Mouse (Mus musculus): ENCODE results near the gene Dus2. TPM values are rescaled to one million over a fixed set of nuclear protein-coding genes. Genes with fewer than 3 reads are reported as not detected.

Dus2 gene
- 20.5 and 23.3 TPM in 2 replicates for polyA plus RNA-seq (2015; fragmentation: Nextera tagmentation; extraction: Ambion mirVana)

- Histone ChIP-seq H3K36me3 (no peaks in the 10 kb centered on the region), H3K9ac (peak within 1 kb of the TSS; percentile 26; the same call in 1 of the 2 replicates), H3K4me3 (replicated peaks) (peak within 1 kb of the TSS; percentile 19; the same call in 1 of the 2 replicates), H3K9me3 (replicated peaks) (no peaks in the 10 kb centered on the region), H3K4me2 (peak within 1 kb of the TSS; percentile 45), H3K27ac (no peak within 1 kb of the TSS), H3K4me1 (peaks cover 7% of the 10 kb centered on the region; the same call in 1 of the 2 replicates), H3K27me3 (no peaks in the 10 kb centered on the region)
- WGBS, result 8% methylated on average over 15 of the region's 15 CpGs
- ATAC-seq (replicated peaks; ENCODE audit: low FRiP score), result peak; percentile 67; the same call in 1 of the 2 replicates
These were observed at the start of gene Dus2 for GRCm38 (mm10) chr8:105990856-105991387. Gene Dus2 (plus strand): TSS chr8:105991337.

- 95% methylated on average over 11 of the region's 11 CpGs for WGBS
- H3K27me3 ChIP-seq, result no peaks in the 10 kb centered on the region
- no peak overlapping the region for H3K9ac ChIP-seq
- no peaks in the 10 kb centered on the region for H3K9me3 ChIP-seq (replicated peaks)
- peaks cover 10% of the 10 kb centered on the region for H3K4me1 ChIP-seq
- ATAC-seq (replicated peaks; ENCODE audit: low FRiP score), result no peak
- no peak overlapping the region for H3K4me3 ChIP-seq (replicated peaks)
- H3K4me2 ChIP-seq, result no peak overlapping the region
- peaks cover 51% of the 10 kb centered on the region for H3K36me3 ChIP-seq
- H3K27ac ChIP-seq, result no peak overlapping the region
These were observed 49.1 kb upstream of the Dus2 start for GRCm38 (mm10) chr8:105942026-105942425.

- no peak overlapping the region for H3K9ac ChIP-seq
- no peaks in the 10 kb centered on the region for H3K9me3 ChIP-seq (replicated peaks)
- peaks cover 10% of the 10 kb centered on the region for H3K4me1 ChIP-seq
- H3K4me3 ChIP-seq (replicated peaks), result no peak overlapping the region
- H3K4me2 ChIP-seq, result no peak overlapping the region
- no peak for ATAC-seq (replicated peaks; ENCODE audit: low FRiP score)
- WGBS, result 89% methylated on average over 5 of the region's 5 CpGs
- H3K36me3 ChIP-seq, result peaks cover 56% of the 10 kb centered on the region
- no peak overlapping the region for H3K27ac ChIP-seq
- no peaks in the 10 kb centered on the region for H3K27me3 ChIP-seq
These were observed 48.6 kb upstream of the Dus2 start for GRCm38 (mm10) chr8:105942542-105942941.

- H3K27me3 ChIP-seq, result no peaks in the 10 kb centered on the region
- H3K4me2 ChIP-seq, result no peak within 1 kb of the TSS
- H3K36me3 ChIP-seq, result peaks cover 64% of the 10 kb centered on the region
- no peaks in the 10 kb centered on the region for H3K9me3 ChIP-seq (replicated peaks)
- no peak within 1 kb of the TSS for H3K9ac ChIP-seq
- peaks cover 4% of the 10 kb centered on the region for H3K4me1 ChIP-seq
- no peak within 1 kb of the TSS for H3K27ac ChIP-seq
- H3K4me3 ChIP-seq (replicated peaks), result no peak within 1 kb of the TSS
- 0 out of 2 replicates have a peak, but pooled peaks have one; percentile 20 for ATAC-seq (replicated peaks; ENCODE audit: low FRiP score)
- WGBS, result 88% methylated on average over 8 of the region's 8 CpGs
These were observed 47.8 kb upstream of the Dus2 start, which contains the start of gene Lcat for GRCm38 (mm10) chr8:105943321-105943739. Gene Lcat (minus strand): TSS chr8:105943382.

GRCm38 (mm10) chr8:105949350-105949749 lies 41.8 kb upstream of the Dus2 start:
- Histone ChIP-seq H3K9me3 (replicated peaks) (no peaks in the 10 kb centered on the region), H3K27me3 (no peaks in the 10 kb centered on the region), H3K4me2 (no peak overlapping the region), H3K4me1 (peaks cover 25% of the 10 kb centered on the region), H3K27ac (no peak overlapping the region), H3K4me3 (replicated peaks) (no peak overlapping the region), H3K9ac (no peak overlapping the region), H3K36me3 (peaks cover 91% of the 10 kb centered on the region)
- ATAC-seq (replicated peaks; ENCODE audit: low FRiP score), result no peak
- WGBS, result 72% methylated on average over 10 of the region's 10 CpGs

GRCm38 (mm10) chr8:105951057-105951659 lies 40.0 kb upstream of the Dus2 start:
- WGBS, result 44% methylated on average over 7 of the region's 7 CpGs
- Histone ChIP-seq H3K36me3 (peaks cover 90% of the 10 kb centered on the region), H3K4me3 (replicated peaks) (no peak overlapping the region), H3K4me2 (no peak overlapping the region), H3K9ac (no peak overlapping the region), H3K9me3 (replicated peaks) (no peaks in the 10 kb centered on the region), H3K27me3 (no peaks in the 10 kb centered on the region), H3K27ac (peak overlapping the region; percentile 61), H3K4me1 (peaks cover 25% of the 10 kb centered on the region)
- peak; percentile 79 for ATAC-seq (replicated peaks; ENCODE audit: low FRiP score)

GRCm38 (mm10) chr8:105956556-105956955 lies 34.6 kb upstream of the Dus2 start:
- no peak overlapping the region for H3K9ac ChIP-seq
- no peak overlapping the region for H3K27ac ChIP-seq
- no peak for ATAC-seq (replicated peaks; ENCODE audit: low FRiP score)
- no peak overlapping the region for H3K4me2 ChIP-seq
- H3K4me1 ChIP-seq, result peaks cover 4% of the 10 kb centered on the region
- no peak overlapping the region for H3K4me3 ChIP-seq (replicated peaks)
- H3K9me3 ChIP-seq (replicated peaks), result no peaks in the 10 kb centered on the region
- WGBS, result 86% methylated on average over 4 of the region's 4 CpGs
- peaks cover 72% of the 10 kb centered on the region for H3K36me3 ChIP-seq
- no peaks in the 10 kb centered on the region for H3K27me3 ChIP-seq

- Histone ChIP-seq H3K27me3 (no peaks in the 10 kb centered on the region), H3K4me3 (replicated peaks) (no peak overlapping the region), H3K4me1 (0 out of 2 replicates have a peak, but pooled peaks cover 4% of the 10 kb centered on the region), H3K36me3 (peaks cover 61% of the 10 kb centered on the region), H3K27ac (no peak overlapping the region), H3K9me3 (replicated peaks) (no peaks in the 10 kb centered on the region), H3K9ac (no peak overlapping the region), H3K4me2 (no peak overlapping the region)
- 56% methylated on average over 3 of the region's 4 CpGs for WGBS
- no peak for ATAC-seq (replicated peaks; ENCODE audit: low FRiP score)
These were observed 33.3 kb upstream of the Dus2 start for GRCm38 (mm10) chr8:105957813-105958212.

GRCm38 (mm10) chr8:105959350-105959749 lies 31.8 kb upstream of the Dus2 start:
- Histone ChIP-seq H3K27me3 (no peaks in the 10 kb centered on the region), H3K4me2 (no peak overlapping the region), H3K36me3 (peaks cover 46% of the 10 kb centered on the region), H3K9ac (no peak overlapping the region), H3K4me3 (replicated peaks) (no peak overlapping the region), H3K9me3 (replicated peaks) (no peaks in the 10 kb centered on the region), H3K4me1 (peaks cover 9% of the 10 kb centered on the region), H3K27ac (no peak overlapping the region)
- 83% methylated on average over 7 of the region's 7 CpGs for WGBS
- ATAC-seq (replicated peaks; ENCODE audit: low FRiP score), result no peak

GRCm38 (mm10) chr8:105961101-105961500 lies 30.0 kb upstream of the Dus2 start:
- Histone ChIP-seq H3K9ac (no peak overlapping the region), H3K4me2 (no peak overlapping the region), H3K36me3 (peaks cover 30% of the 10 kb centered on the region), H3K27ac (no peak overlapping the region), H3K9me3 (replicated peaks) (no peaks in the 10 kb centered on the region), H3K4me3 (replicated peaks) (no peak overlapping the region), H3K4me1 (peaks cover 22% of the 10 kb centered on the region), H3K27me3 (no peaks in the 10 kb centered on the region)
- no peak for ATAC-seq (replicated peaks; ENCODE audit: low FRiP score)
- 79% methylated on average over 14 of the region's 14 CpGs for WGBS

GRCm38 (mm10) chr8:105961536-105961935 lies 29.6 kb upstream of the Dus2 start:
- Histone ChIP-seq H3K27me3 (no peaks in the 10 kb centered on the region), H3K4me2 (no peak overlapping the region), H3K4me1 (peaks cover 26% of the 10 kb centered on the region), H3K9me3 (replicated peaks) (no peaks in the 10 kb centered on the region), H3K36me3 (peaks cover 26% of the 10 kb centered on the region), H3K4me3 (replicated peaks) (no peak overlapping the region), H3K27ac (no peak overlapping the region), H3K9ac (no peak overlapping the region)
- no peak for ATAC-seq (replicated peaks; ENCODE audit: low FRiP score)
- 90% methylated on average over 10 of the region's 10 CpGs for WGBS

- 56% methylated on average over 12 of the region's 12 CpGs for WGBS
- H3K27me3 ChIP-seq, result no peaks in the 10 kb centered on the region
- peak overlapping the region; percentile 93 for H3K27ac ChIP-seq
- peaks cover 34% of the 10 kb centered on the region for H3K4me1 ChIP-seq
- H3K4me3 ChIP-seq (replicated peaks), result peak overlapping the region; percentile 89
- H3K36me3 ChIP-seq, result 0 out of 2 replicates have a peak, but pooled peaks cover 5% of the 10 kb centered on the region
- H3K9me3 ChIP-seq (replicated peaks), result no peaks in the 10 kb centered on the region
- no peak for ATAC-seq (replicated peaks; ENCODE audit: low FRiP score)
- peak overlapping the region; percentile 82 for H3K9ac ChIP-seq
- peak overlapping the region; percentile 84 for H3K4me2 ChIP-seq
These were observed 26.5 kb upstream of the Dus2 start for GRCm38 (mm10) chr8:105964506-105965265.

All from kidney, embryonic 15.5 days (tissue).